Mouse (Mus musculus): ENCODE data around the gene Kif3c. TPM values are rescaled to one million over a fixed set of nuclear protein-coding genes. Genes with fewer than 3 reads are reported as not detected.

Kif3c gene
- polyA plus RNA-seq, 1 experiment from 2014 or later = 6.2 TPM

- peaks cover 14% of the 10 kb centered on the region for H3K4me1 ChIP-seq (ENCODE audit: control insufficient read depth, insufficient read depth, low read length)
- peak; percentile 57 for ATAC-seq
- 3% methylated on average over 31 of the region's 31 CpGs for WGBS
Observed at GRCm38 (mm10) chr12:3365449-3366189, 687 bp downstream of the Kif3c start.

DNA sequence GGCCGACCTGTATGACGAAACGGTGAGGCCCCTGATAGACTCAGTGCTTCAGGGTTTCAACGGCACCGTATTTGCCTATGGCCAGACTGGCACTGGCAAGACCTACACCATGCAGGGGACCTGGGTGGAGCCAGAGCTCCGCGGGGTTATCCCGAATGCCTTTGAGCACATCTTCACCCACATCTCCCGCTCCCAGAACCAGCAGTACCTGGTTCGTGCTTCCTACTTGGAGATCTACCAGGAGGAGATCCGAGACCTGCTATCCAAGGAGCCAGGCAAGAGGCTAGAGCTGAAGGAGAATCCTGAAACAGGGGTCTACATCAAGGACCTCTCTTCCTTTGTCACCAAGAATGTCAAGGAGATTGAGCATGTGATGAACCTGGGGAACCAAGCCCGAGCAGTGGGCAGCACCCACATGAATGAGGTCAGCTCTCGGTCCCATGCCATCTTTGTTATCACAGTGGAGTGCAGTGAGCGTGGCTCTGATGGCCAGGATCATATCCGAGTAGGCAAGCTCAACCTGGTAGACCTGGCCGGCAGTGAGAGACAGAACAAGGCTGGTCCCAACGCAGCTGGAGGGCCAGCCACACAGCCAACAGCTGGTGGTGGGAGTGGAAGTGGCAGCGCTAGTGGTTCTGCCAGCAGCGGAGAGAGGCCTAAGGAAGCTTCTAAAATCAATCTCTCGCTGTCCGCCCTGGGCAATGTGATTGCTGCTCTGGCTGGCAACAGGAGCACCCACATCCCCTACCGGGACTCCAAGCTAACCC lies 1.4 kb downstream of the Kif3c start:
- Histone ChIP-seq H3K9ac (ENCODE audit: low read depth, low read length) (peak overlapping the region; percentile 82), H3K27ac (ENCODE audit: low read length) (no peak overlapping the region), H3K4me1 (ENCODE audit: control insufficient read depth, insufficient read depth, low read length) (peaks cover 14% of the 10 kb centered on the region), H3K27me3 (replicated peaks; ENCODE audit: control insufficient read depth, insufficient read depth, low read length) (no peaks in the 10 kb centered on the region), H3K4me2 (ENCODE audit: low read depth, low read length) (peak overlapping the region; percentile 89), H3K9me3 (ENCODE audit: control insufficient read depth, low read length) (no peaks in the 10 kb centered on the region), H3K4me3 (ENCODE audit: low read length) (peak overlapping the region; percentile 81), H3K36me3 (ENCODE audit: control insufficient read depth, insufficient read depth, low read length) (no peaks in the 10 kb centered on the region; the same call in 1 of the 2 replicates)
- ATAC-seq = peak; percentile 18; the same call in 1 of the 2 replicates
- WGBS = 66% methylated on average over 22 of the region's 22 CpGs

More at GRCm38 (mm10) chr12:3365449-3366189, 687 bp downstream of the Kif3c start:
- no peaks in the 10 kb centered on the region; the same call in 1 of the 2 replicates for H3K36me3 ChIP-seq (ENCODE audit: control insufficient read depth, insufficient read depth, low read length)
- peak overlapping the region; percentile 52 for H3K27ac ChIP-seq (ENCODE audit: low read length)
- peak overlapping the region; percentile 82 for H3K9ac ChIP-seq (ENCODE audit: low read depth, low read length)
- peak overlapping the region; percentile 81 for H3K4me3 ChIP-seq (ENCODE audit: low read length)
- no peaks in the 10 kb centered on the region for H3K9me3 ChIP-seq (ENCODE audit: control insufficient read depth, low read length)
- peak overlapping the region; percentile 89 for H3K4me2 ChIP-seq (ENCODE audit: low read depth, low read length)
- H3K27me3 ChIP-seq (replicated peaks; ENCODE audit: control insufficient read depth, insufficient read depth, low read length) = no peaks in the 10 kb centered on the region

- no peak for ATAC-seq
- Histone ChIP-seq H3K27ac (ENCODE audit: low read length) (no peak overlapping the region), H3K36me3 (ENCODE audit: control insufficient read depth, insufficient read depth, low read length) (no peaks in the 10 kb centered on the region; the same call in 1 of the 2 replicates), H3K27me3 (replicated peaks; ENCODE audit: control insufficient read depth, insufficient read depth, low read length) (no peaks in the 10 kb centered on the region), H3K4me1 (ENCODE audit: control insufficient read depth, insufficient read depth, low read length) (peaks cover 14% of the 10 kb centered on the region), H3K9me3 (ENCODE audit: control insufficient read depth, low read length) (no peaks in the 10 kb centered on the region), H3K9ac (ENCODE audit: low read depth, low read length) (no peak overlapping the region), H3K4me2 (ENCODE audit: low read depth, low read length) (no peak overlapping the region), H3K4me3 (ENCODE audit: low read length) (no peak overlapping the region)
- WGBS = 96% methylated on average over 14 of the region's 14 CpGs
Observed at GRCm38 (mm10) chr12:3366957-3367260, 2.0 kb downstream of the Kif3c start.

DNA sequence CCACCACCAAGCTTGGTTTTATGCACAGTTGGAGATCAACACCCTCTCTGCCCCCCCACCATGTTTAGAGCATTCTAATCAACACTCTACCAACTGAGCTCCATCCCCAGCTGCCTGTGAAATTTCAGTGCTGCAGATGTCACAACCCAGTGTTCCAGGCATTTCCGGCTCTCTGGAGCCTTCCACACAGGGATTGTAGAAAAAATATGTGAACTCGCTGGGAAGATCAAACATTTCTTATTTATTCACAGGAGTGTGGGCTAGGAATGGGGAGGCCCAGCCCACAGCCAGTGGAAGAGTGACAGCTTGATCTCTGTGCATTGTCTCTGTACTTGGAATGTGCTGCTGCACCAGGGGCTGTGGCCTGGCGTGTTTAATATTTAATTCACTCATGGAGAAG lies 3.8 kb downstream of the Kif3c start:
- H3K4me3 ChIP-seq (ENCODE audit: low read length) = peak overlapping the region; percentile 1; the same call in 1 of the 2 replicates
- no peaks in the 10 kb centered on the region; the same call in 1 of the 2 replicates for H3K36me3 ChIP-seq (ENCODE audit: control insufficient read depth, insufficient read depth, low read length)
- no peaks in the 10 kb centered on the region for H3K27me3 ChIP-seq (replicated peaks; ENCODE audit: control insufficient read depth, insufficient read depth, low read length)
- 14% methylated on average over 3 of the region's 3 CpGs for WGBS
- no peak overlapping the region for H3K27ac ChIP-seq (ENCODE audit: low read length)
- H3K4me2 ChIP-seq (ENCODE audit: low read depth, low read length) = no peak overlapping the region; the same call in 1 of the 2 replicates
- H3K4me1 ChIP-seq (ENCODE audit: control insufficient read depth, insufficient read depth, low read length) = peaks cover 14% of the 10 kb centered on the region
- no peaks in the 10 kb centered on the region for H3K9me3 ChIP-seq (ENCODE audit: control insufficient read depth, low read length)
- no peak for ATAC-seq
- no peak overlapping the region for H3K9ac ChIP-seq (ENCODE audit: low read depth, low read length)

DNA sequence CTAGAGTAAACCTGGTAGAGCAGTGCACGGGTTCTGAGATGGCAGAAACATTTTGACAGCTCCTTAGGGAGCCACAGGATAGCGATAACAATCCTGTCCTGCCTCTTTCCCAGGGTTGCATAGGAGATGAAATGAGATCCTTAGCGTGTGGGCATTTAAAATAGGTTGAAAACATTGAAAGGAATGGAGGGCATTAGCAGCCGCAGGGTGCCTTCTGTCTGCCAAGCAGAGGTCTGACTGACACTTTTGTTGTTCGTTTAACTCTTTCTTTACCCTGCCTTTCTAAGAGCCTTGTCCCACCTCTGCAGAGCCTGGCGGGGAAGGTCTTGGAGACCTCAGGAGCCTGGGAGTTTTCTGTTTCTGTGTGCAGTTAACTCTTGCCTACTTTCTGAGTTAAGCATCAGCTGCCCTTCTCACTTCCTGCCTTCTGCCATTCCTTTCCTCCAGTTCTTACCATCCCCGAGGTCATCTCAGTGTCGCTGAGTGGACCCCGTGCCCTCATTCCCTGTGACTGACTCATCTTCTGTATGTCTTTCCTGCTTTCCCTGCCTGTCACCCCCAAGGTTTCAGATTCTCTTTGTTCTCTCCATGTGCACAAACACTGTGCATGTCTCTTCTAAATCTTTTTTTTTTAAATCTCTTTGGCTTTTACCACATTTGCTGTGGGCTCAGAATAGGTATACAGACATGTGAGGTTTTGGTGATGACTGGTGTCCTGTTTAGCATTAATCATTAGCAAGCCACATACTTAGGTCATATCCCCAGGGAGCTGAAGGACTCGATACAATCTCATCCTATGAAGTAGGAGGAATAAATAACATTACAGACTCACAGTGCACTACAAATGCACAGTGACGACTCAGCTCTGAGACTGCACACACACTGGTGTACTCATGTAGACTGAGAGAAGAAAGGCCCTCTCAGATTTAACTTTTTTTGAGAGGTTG lies 6.3 kb downstream of the Kif3c start:
- Histone ChIP-seq H3K4me2 (ENCODE audit: low read depth, low read length) (0 out of 2 replicates have a peak overlapping the region, but pooled peaks have one; percentile 9), H3K9me3 (ENCODE audit: control insufficient read depth, low read length) (no peaks in the 10 kb centered on the region), H3K27ac (ENCODE audit: low read length) (no peak overlapping the region), H3K9ac (ENCODE audit: low read depth, low read length) (no peak overlapping the region), H3K36me3 (ENCODE audit: control insufficient read depth, insufficient read depth, low read length) (no peaks in the 10 kb centered on the region; the same call in 1 of the 2 replicates), H3K4me3 (ENCODE audit: low read length) (no peak overlapping the region), H3K27me3 (replicated peaks; ENCODE audit: control insufficient read depth, insufficient read depth, low read length) (no peaks in the 10 kb centered on the region), H3K4me1 (ENCODE audit: control insufficient read depth, insufficient read depth, low read length) (peaks cover 9% of the 10 kb centered on the region)
- ATAC-seq = no peak
- WGBS = 34% methylated on average over 11 of the region's 11 CpGs

DNA sequence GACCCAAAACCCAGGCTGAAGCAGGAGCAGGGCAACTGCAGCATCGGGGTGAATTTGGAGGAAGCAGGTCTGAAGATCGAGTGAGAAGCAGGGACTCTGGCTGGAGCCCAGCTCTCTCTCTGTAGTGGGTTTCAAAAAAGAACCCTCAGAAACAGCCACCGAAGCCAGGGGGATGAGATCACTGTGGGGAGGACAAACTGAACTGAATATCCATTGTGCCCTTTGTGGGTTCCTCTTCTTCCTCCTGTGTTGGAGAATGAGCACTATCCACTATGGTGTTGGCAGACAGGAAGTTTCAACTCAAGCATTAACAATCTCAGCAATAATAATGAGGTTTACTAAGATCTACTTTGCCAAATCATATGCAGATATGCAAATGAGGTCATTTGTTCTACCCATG lies 7.1 kb downstream of the Kif3c start:
- Histone ChIP-seq H3K27me3 (replicated peaks; ENCODE audit: control insufficient read depth, insufficient read depth, low read length) (no peaks in the 10 kb centered on the region), H3K9ac (ENCODE audit: low read depth, low read length) (no peak overlapping the region), H3K4me3 (ENCODE audit: low read length) (no peak overlapping the region), H3K4me1 (ENCODE audit: control insufficient read depth, insufficient read depth, low read length) (peaks cover 9% of the 10 kb centered on the region), H3K36me3 (ENCODE audit: control insufficient read depth, insufficient read depth, low read length) (no peaks in the 10 kb centered on the region; the same call in 1 of the 2 replicates), H3K4me2 (ENCODE audit: low read depth, low read length) (no peak overlapping the region), H3K27ac (ENCODE audit: low read length) (no peak overlapping the region), H3K9me3 (ENCODE audit: control insufficient read depth, low read length) (no peaks in the 10 kb centered on the region)
- WGBS = 65% methylated on average over 3 of the region's 3 CpGs
- ATAC-seq = no peak

- Histone ChIP-seq H3K4me2 (ENCODE audit: low read depth, low read length) (no peak overlapping the region), H3K9me3 (ENCODE audit: control insufficient read depth, low read length) (no peaks in the 10 kb centered on the region), H3K27me3 (replicated peaks; ENCODE audit: control insufficient read depth, insufficient read depth, low read length) (no peaks in the 10 kb centered on the region), H3K4me1 (ENCODE audit: control insufficient read depth, insufficient read depth, low read length) (peaks cover 6% of the 10 kb centered on the region), H3K27ac (ENCODE audit: low read length) (no peak overlapping the region), H3K4me3 (ENCODE audit: low read length) (no peak overlapping the region), H3K9ac (ENCODE audit: low read depth, low read length) (no peak overlapping the region), H3K36me3 (ENCODE audit: control insufficient read depth, insufficient read depth, low read length) (no peaks in the 10 kb centered on the region)
- ATAC-seq = no peak
- WGBS = 91% methylated on average over 6 of the region's 6 CpGs
Observed at GRCm38 (mm10) chr12:3373566-3373965, 8.6 kb downstream of the Kif3c start.

- Histone ChIP-seq H3K9ac (ENCODE audit: low read depth, low read length) (no peak overlapping the region), H3K27me3 (replicated peaks; ENCODE audit: control insufficient read depth, insufficient read depth, low read length) (no peaks in the 10 kb centered on the region), H3K4me2 (ENCODE audit: low read depth, low read length) (no peak overlapping the region), H3K9me3 (ENCODE audit: control insufficient read depth, low read length) (no peaks in the 10 kb centered on the region), H3K27ac (ENCODE audit: low read length) (no peak overlapping the region), H3K4me3 (ENCODE audit: low read length) (no peak overlapping the region), H3K36me3 (ENCODE audit: control insufficient read depth, insufficient read depth, low read length) (no peaks in the 10 kb centered on the region), H3K4me1 (ENCODE audit: control insufficient read depth, insufficient read depth, low read length) (no peaks in the 10 kb centered on the region)
- 79% methylated on average over 5 of the region's 5 CpGs for WGBS
- no peak for ATAC-seq
Observed at GRCm38 (mm10) chr12:3374552-3374951, 9.6 kb downstream of the Kif3c start.

- no peak for ATAC-seq
- no peaks in the 10 kb centered on the region for H3K36me3 ChIP-seq (ENCODE audit: control insufficient read depth, insufficient read depth, low read length)
- 33% methylated on average over 3 of the region's 3 CpGs for WGBS
Observed at GRCm38 (mm10) chr12:3377190-3377589, 12.3 kb downstream of the Kif3c start.

More at GRCm38 (mm10) chr12:3377190-3377589, 12.3 kb downstream of the Kif3c start:
- Histone ChIP-seq H3K9me3 (ENCODE audit: control insufficient read depth, low read length) (no peaks in the 10 kb centered on the region), H3K9ac (ENCODE audit: low read depth, low read length) (no peak overlapping the region), H3K4me1 (ENCODE audit: control insufficient read depth, insufficient read depth, low read length) (no peaks in the 10 kb centered on the region), H3K27me3 (replicated peaks; ENCODE audit: control insufficient read depth, insufficient read depth, low read length) (no peaks in the 10 kb centered on the region), H3K4me3 (ENCODE audit: low read length) (no peak overlapping the region), H3K4me2 (ENCODE audit: low read depth, low read length) (no peak overlapping the region), H3K27ac (ENCODE audit: low read length) (no peak overlapping the region)
